Mouse (Mus musculus) Patski (cell line): ENCODE data around the gene Nf1. TPM values are rescaled to one million over a fixed set of nuclear protein-coding genes. Genes with fewer than 3 reads are reported as not detected.

Source experiments
- ATAC-seq: fragments of 100-300 bp; one replicate; pipeline ENCODE4 v1.8.0; 2021
- CTCF ChIA-PET: fragments of 350-600 bp; sonication (Branson Sonifier 250); formaldehyde crosslinking; loops from one replicate; lab custom pipeline; 2022; ENCODE audit warnings: inconsistent platforms; lab: Charles Lee
- POLR2A ChIA-PET: fragments of 350-600 bp; sonication (Branson Sonifier 250); formaldehyde crosslinking; loops from one replicate; lab custom pipeline; 2022; ENCODE audit warnings: antibody characterized with exemption, inconsistent platforms; lab: Charles Lee
- DNase-seq: peaks from one replicate; pipeline ENCODE4 v3.0.0-alpha.2; 2011; ENCODE audit warnings: low read depth, low spot score
- H3K27me3 ChIP-seq: fragments of 371-371 bp; one replicate; pipeline ENCODE4 v1.5.1; 2021
- CTCF ChIP-seq: fragments of 100-300 bp; IDR thresholded peaks from one replicate; pipeline ENCODE4 v1.5.1; 2021
- in situ Hi-C: fragments of 300-500 bp; cut with MboI; formaldehyde crosslinking; loops from 3 replicates; pipeline ENCODE4 v1.11.1; 2018; ENCODE audit warnings: low pct_unique_long_range_greater_than_20kb, mixed read lengths
- polyA plus RNA-seq: library from polyadenylated mRNA; unstranded; gene quantifications from one replicate; pipeline ENCODE4 v1.2.3, GENCODE M21; 2021

Gene Nf1
- polyA plus RNA-seq, 1 experiment from 2014 or later: 24.1 TPM

- POLR2A ChIA-PET: interaction anchor here (0.6 to 1.7 kb wide), 3 partner anchors 61 to 353 kb away, joined by 4 to 7 read pairs (median 6); no protein-coding TSS in a partner anchor
- peak; percentile 38 for ATAC-seq
- in situ Hi-C loops: loop anchor here (5.0 to 10.0 kb wide), 3 partner anchors 43 to 300 kb away; no protein-coding TSS in a partner anchor
- DNase-seq: no peak
- TF ChIP-seq CTCF: peak; percentile 87
- H3K27me3 ChIP-seq: no peaks in the 10 kb centered on the region
- CTCF ChIA-PET: interaction anchor here (0.6 to 2.2 kb wide), 14 partner anchors 9 to 302 kb away, joined by 3 to 12 read pairs (median 5); no protein-coding TSS in a partner anchor
These were observed 285.4 kb downstream of the Nf1 start for GRCm38 (mm10) chr11:79624801-79625302.

- POLR2A ChIA-PET: no interaction called here
- TF ChIP-seq CTCF: peak; percentile 68
- H3K27me3 ChIP-seq: no peaks in the 10 kb centered on the region
- DNase-seq (no peak), ATAC-seq (no peak)
- in situ Hi-C loops: loop anchor here (5.0 to 10.0 kb wide), 2 partner anchors 59 to 296 kb away; no protein-coding TSS in a partner anchor
- CTCF ChIA-PET: interaction anchor here (0.6 to 1.9 kb wide), 9 partner anchors 18 to 291 kb away, joined by 3 to 11 read pairs (median 5); no protein-coding TSS in a partner anchor
These were observed 289.2 kb downstream of the Nf1 start for GRCm38 (mm10) chr11:79628716-79629115.

DNA sequence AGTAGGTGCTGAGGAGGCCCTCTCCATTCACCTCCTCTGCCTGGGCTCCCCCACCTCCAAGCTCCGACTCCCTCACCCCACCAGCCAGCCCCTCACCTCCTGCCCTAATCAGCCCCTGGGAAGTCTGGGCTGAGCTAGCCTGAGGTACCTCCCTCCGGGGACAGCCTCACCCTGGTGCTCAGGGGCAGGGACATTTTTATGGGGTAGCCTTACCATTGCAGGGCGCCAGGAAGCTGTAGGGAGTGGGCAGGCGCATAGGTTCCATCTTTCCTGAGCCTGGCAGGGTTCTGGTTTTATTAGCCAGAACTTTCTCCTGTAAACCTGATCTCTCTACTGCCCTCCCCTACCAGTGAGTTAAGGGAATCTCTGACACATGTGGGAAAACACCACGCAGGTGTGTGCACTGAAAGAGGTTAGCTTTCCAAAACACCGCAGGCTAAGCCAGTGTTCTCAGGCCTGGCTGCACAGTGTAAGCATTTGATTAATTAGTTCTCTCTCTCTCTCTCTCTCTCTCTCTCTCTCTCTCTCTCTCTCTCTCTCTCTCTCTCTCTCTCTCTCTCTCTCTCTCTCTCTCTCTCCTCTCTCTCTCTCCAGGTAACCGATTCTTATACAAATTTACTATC lies 290.4 kb downstream of the Nf1 start:
- CTCF ChIA-PET: interaction anchor here (0.8 to 1.9 kb wide), 7 partner anchors 14 to 290 kb away, joined by 3 to 11 read pairs (median 5); no protein-coding TSS in a partner anchor
- POLR2A ChIA-PET: interaction anchor here (0.5 to 0.8 kb wide), 3 partner anchors 11 to 1087 kb away, joined by 3 to 4 read pairs (median 3); no protein-coding TSS in a partner anchor
- TF ChIP-seq CTCF: no peak
- ATAC-seq (no peak), DNase-seq (no peak)
- H3K27me3 ChIP-seq: no peaks in the 10 kb centered on the region
- in situ Hi-C loops: loop anchor here (5.0 to 10.0 kb wide), 2 partner anchors 57 to 295 kb away; no protein-coding TSS in a partner anchor

DNA sequence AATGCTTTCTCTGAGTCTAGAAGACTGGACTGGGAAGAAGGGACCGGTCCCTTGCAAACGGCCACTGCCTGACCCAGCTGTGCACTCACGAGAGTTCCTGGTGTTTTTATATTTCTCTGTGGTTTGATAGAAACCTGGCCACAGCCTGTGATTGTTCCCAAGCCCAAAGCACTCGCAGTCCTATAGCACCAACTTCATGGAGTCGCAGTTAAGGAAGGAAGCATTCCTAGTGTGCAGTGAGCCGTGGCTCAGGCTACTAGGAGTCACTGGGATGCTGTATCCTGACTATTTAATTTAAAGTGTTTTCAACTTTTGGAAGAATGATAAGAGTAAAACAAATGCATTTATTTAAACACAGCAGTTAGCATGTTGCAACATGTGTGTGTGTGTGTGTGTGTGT lies 291.0 kb downstream of the Nf1 start:
- CTCF ChIA-PET: interaction anchor here (1.1 kb wide), 1 partner anchor 15 kb away, joined by 4 read pairs; no protein-coding TSS in a partner anchor
- in situ Hi-C loops: no loop called here
- no peak for ATAC-seq

More for the DNA sequence above, 291.0 kb downstream of the Nf1 start:
- POLR2A ChIA-PET: no interaction called here
- no peak for DNase-seq
- no peak for TF ChIP-seq CTCF
- H3K27me3 ChIP-seq: no peaks in the 10 kb centered on the region

Other genes with a start within 250 kb of the Nf1 start
- gene Ksr1, start 193.3 kb upstream of the Nf1 start, polyA plus RNA-seq: 10.0 TPM
- gene Wsb1, start 85.0 kb upstream of the Nf1 start, polyA plus RNA-seq: 237 TPM
- not detected for gene Gm9964, start 42.8 kb upstream of the Nf1 start, polyA plus RNA-seq
- not detected for gene Omg, start 164.4 kb downstream of the Nf1 start, polyA plus RNA-seq
- gene Evi2b, start 184.1 kb downstream of the Nf1 start, polyA plus RNA-seq: 0.05 TPM
- gene Evi2, start 190.9 kb downstream of the Nf1 start, polyA plus RNA-seq: not detected
- 0.08 TPM for gene Evi2a, start 190.9 kb downstream of the Nf1 start, polyA plus RNA-seq